In the genomic region with DNA sequence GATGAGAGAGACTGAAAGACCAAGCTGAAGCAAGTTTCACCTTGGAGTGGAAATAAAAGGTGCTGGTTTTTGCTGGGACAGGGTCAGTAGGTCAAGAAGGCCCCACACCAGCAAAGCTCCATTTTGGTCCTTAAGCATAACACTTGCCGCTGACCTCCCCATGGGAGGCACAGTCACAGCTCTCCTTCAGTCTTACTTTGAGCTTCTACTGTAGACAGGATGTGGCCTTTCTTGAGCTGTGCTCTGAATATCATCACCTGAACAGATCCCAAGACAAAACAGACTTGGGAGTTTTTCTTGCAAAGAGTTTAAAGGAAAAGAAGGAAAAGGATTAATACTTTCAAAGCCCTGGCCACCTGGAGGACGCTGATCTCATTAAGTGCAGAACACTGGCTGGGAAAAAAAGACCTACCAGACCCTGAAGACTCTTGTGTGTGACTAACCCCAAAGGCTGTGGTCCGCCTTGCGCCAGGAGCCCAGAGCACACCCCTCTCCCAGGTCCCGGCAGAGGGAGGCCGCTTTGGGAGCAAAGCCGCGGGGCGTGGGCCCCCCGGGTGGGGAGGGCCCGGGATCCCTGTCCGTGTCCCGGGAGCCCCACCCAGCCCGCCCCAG, we compare ENCODE assay signal across 9 mouse cellular contexts. TPM values are rescaled to one million over a fixed set of nuclear protein-coding genes. Genes with fewer than 3 reads are reported as not detected.
DNase-seq lines count a peak whose midpoint lies in the region; ATAC-seq and TF ChIP-seq lines count a peak whose summit lies in the region.
"Had no signal": no experiment of that assay in that cellular context is flagged by ENCODE, and none has a peak within 500 bp of the region (broad histone marks: within the 10 kb centered on the region; RNA-seq: fewer than 3 reads in every experiment).

No protein-coding gene starts in this region.

- peak overlapping the region; percentile 61 for H3K4me3 ChIP-seq in erythroblast, embryonic 14.5 days (replicated peaks)
- peak overlapping the region; percentile 79 for H3K4me3 ChIP-seq in embryonic facial prominence, embryonic 15.5 days (replicated peaks)
- H3K4me3 ChIP-seq in limb, embryonic 14.5 days (replicated peaks; ENCODE audit: low read length), result peak overlapping the region; percentile 85

- peak overlapping the region; percentile 90 for H3K27ac ChIP-seq in embryonic facial prominence, embryonic 15.5 days (replicated peaks)
- H3K27ac ChIP-seq in limb, embryonic 14.5 days (replicated peaks; ENCODE audit: low read depth, low read length), result peak overlapping the region; percentile 79; the same call in 1 of the 2 replicates

- 5% methylated on average over 14 of the region's 14 CpGs for WGBS in embryonic facial prominence, embryonic 15.5 days
- WGBS in limb, embryonic 14.5 days, result 2% methylated on average over 12 of the region's 14 CpGs

- no peak for TF ChIP-seq POLR2A in limb, embryonic 14.5 days (IDR thresholded peaks at IDR 0.05; ENCODE audit: borderline replicate concordance, extremely low read depth, insufficient read depth, insufficient read length)

- peak; percentile 14 for DNase-seq in 3T3-L1 (ENCODE audit: low read depth, low spot score)
- DNase-seq in limb, embryonic 14.5 days (ENCODE audit: low spot score), result no peak
- no peak for DNase-seq in c-Kit-positive CD71-positive TER-119-positive erythroid progenitor cells, embryonic 14.5 days (ENCODE audit: low spot score)
- no peak for DNase-seq in spleen, postnatal 4 days (ENCODE audit: low spot score in 2 of 2)
- no peak for DNase-seq in cerebellum, postnatal 4 days (ENCODE audit: low spot score in 2 of 2)

- no peaks in the 10 kb centered on the region for H3K9me3 ChIP-seq in erythroblast, embryonic 14.5 days (ENCODE audit: control insufficient read depth, low read length)
- no peaks in the 10 kb centered on the region for H3K9me3 ChIP-seq in embryonic facial prominence, embryonic 15.5 days (replicated peaks)
- H3K9me3 ChIP-seq in limb, embryonic 14.5 days (ENCODE audit: control insufficient read depth, low read length), result no peaks in the 10 kb centered on the region
- H3K9me3 ChIP-seq: G1E had no signal

- H3K4me1 ChIP-seq in erythroblast, embryonic 14.5 days (ENCODE audit: control insufficient read depth), result peaks cover 13% of the 10 kb centered on the region
- H3K4me1 ChIP-seq in embryonic facial prominence, embryonic 15.5 days, result peaks cover 42% of the 10 kb centered on the region
- peaks cover 16% of the 10 kb centered on the region for H3K4me1 ChIP-seq in limb, embryonic 14.5 days (ENCODE audit: control insufficient read depth, insufficient read depth, low read length)

- no peaks in the 10 kb centered on the region for H3K36me3 ChIP-seq in erythroblast, embryonic 14.5 days (ENCODE audit: control insufficient read depth)
- H3K36me3 ChIP-seq in embryonic facial prominence, embryonic 15.5 days, result peaks cover 23% of the 10 kb centered on the region
- H3K36me3 ChIP-seq in limb, embryonic 14.5 days (ENCODE audit: control insufficient read depth, insufficient read depth, low read length), result peaks cover 15% of the 10 kb centered on the region
- H3K36me3 ChIP-seq: G1E had no signal

- H3K4me2 ChIP-seq in embryonic facial prominence, embryonic 15.5 days (replicated peaks), result peak overlapping the region; percentile 82
- H3K4me2 ChIP-seq in limb, embryonic 14.5 days (replicated peaks; ENCODE audit: low read depth, low read length, severe bottlenecking), result peak overlapping the region; percentile 89

- peak overlapping the region; percentile 75 for H3K9ac ChIP-seq in embryonic facial prominence, embryonic 15.5 days
- peak overlapping the region; percentile 86 for H3K9ac ChIP-seq in limb, embryonic 14.5 days (ENCODE audit: low read depth, low read length, severe bottlenecking)

- H3K27me3 ChIP-seq in erythroblast, embryonic 14.5 days (ENCODE audit: control insufficient read depth), result peaks cover 49% of the 10 kb centered on the region
- no peaks in the 10 kb centered on the region for H3K27me3 ChIP-seq in embryonic facial prominence, embryonic 15.5 days
- no peaks in the 10 kb centered on the region for H3K27me3 ChIP-seq in limb, embryonic 14.5 days (ENCODE audit: control insufficient read depth, insufficient read depth, low read length)

- ATAC-seq in erythroblast, adult 5-6 weeks (replicated peaks; ENCODE audit: low FRiP score, poor library complexity, severe bottlenecking), result no peak
- ATAC-seq in embryonic facial prominence, embryonic 15.5 days (ENCODE audit: insufficient number of reproducible peaks, low FRiP score, low TSS enrichment, low read depth), result peak; percentile 47
- ATAC-seq in limb, embryonic 14.5 days (ENCODE audit: low FRiP score, low read depth), result no peak

RNA-seq across cellular contexts. Expression of a gene that starts 0.9 kb away (rescaled TPM):
- polyA plus RNA-seq in erythroblast, embryonic 14.5 days (2012), result 0.02 and 0.06 TPM in 2 replicates
- 19.6 and 22.5 TPM in 2 replicates for total RNA-seq in erythroblast, adult 5-6 weeks (2015; ENCODE audit: low replicate concordance)
- total RNA-seq in erythroblast, adult 5-6 weeks (2017; ENCODE audit: low replicate concordance), result 23.4 and 23.6 TPM in 2 replicates
- 55.6 and 56.7 TPM in 2 replicates for polyA plus RNA-seq in embryonic facial prominence, embryonic 15.5 days (2015; fragmentation: Nextera tagmentation; extraction: Ambion mirVana)
- polyA plus RNA-seq in limb, embryonic 14.5 days (2012; rRNA removed), result 28.9 and 29.1 TPM in 2 replicates
- polyA plus RNA-seq in limb, embryonic 14.5 days (2014; fragmentation: Nextera tagmentation; extraction: Ambion mirVana), result 52.2 and 55.7 TPM in 2 replicates

RNA-seq across cellular contexts. Expression of a gene that starts 26.9 kb away (rescaled TPM):
- polyA plus RNA-seq in erythroblast, embryonic 14.5 days (2012), result not detected in 2 replicates
- total RNA-seq in erythroblast, adult 5-6 weeks (2015; ENCODE audit: low replicate concordance), result not detected in 2 replicates
- not detected in 2 replicates for total RNA-seq in erythroblast, adult 5-6 weeks (2017; ENCODE audit: low replicate concordance)
- polyA plus RNA-seq in embryonic facial prominence, embryonic 15.5 days (2015; fragmentation: Nextera tagmentation; extraction: Ambion mirVana), result 12.7 and 19.2 TPM in 2 replicates
- polyA plus RNA-seq in limb, embryonic 14.5 days (2012; rRNA removed), result 0.58 and 0.87 TPM in 2 replicates
- 0.44 and 0.76 TPM in 2 replicates for polyA plus RNA-seq in limb, embryonic 14.5 days (2014; fragmentation: Nextera tagmentation; extraction: Ambion mirVana)
- polyA plus RNA-seq: G1E had no signal

Comparison
In these comparisons a context has a peak if more than half of its experiments do, and no peak if none do; other contexts are left out.
1. RNA of a gene that starts 0.9 kb away (polyA plus RNA-seq): 55.6 to 56.7 TPM in embryonic facial prominence, embryonic 15.5 days and 28.9 to 55.7 TPM in limb, embryonic 14.5 days; 0.02 to 0.06 TPM in erythroblast, embryonic 14.5 days; every median in the first group is over 10 times any median in the second.
2. Peak in every context shown above with its lines, with median percentiles within 50 percentile points of each other: H3K4me3 ChIP-seq.